Mouse (Mus musculus) cerebellum, postnatal 10 days (tissue): ENCODE data around the gene Sec24a.
"Not testable (repeated sequence)": the region's sequence is repeated elsewhere in the genome, so short reads cannot be mapped to it uniquely, and the experiment has no call there.

Source experiments
- DNase-seq, 2 experiments: peaks; one replicate each; pipeline ENCODE4 v3.0.0; 2021; ENCODE audit warnings: mixed read lengths in 2 of 2

The Sec24a gene

GRCm38 (mm10) chr11:51688330-51689328 is 74.8 kb downstream of the Sec24a start, which contains the start of gene 0610009B22Rik:
Gene 0610009B22Rik (minus strand): TSS chr11:51688874.
- DNase-seq: peak; percentile 100

GRCm38 (mm10) chr11:51681976-51682374 is 81.5 kb downstream of the Sec24a start:
- no peak for DNase-seq

GRCm38 (mm10) chr11:51681324-51681975 is 82.0 kb downstream of the Sec24a start:
- DNase-seq: peak; percentile 94 to 96

GRCm38 (mm10) chr11:51679466-51679865 is 84.0 kb downstream of the Sec24a start:
- no peak for DNase-seq

GRCm38 (mm10) chr11:51677737-51678418 is 85.6 kb downstream of the Sec24a start:
- DNase-seq: no peak

GRCm38 (mm10) chr11:51675386-51675785 is 88.0 kb downstream of the Sec24a start:
- DNase-seq: no peak

GRCm38 (mm10) chr11:51673291-51673690 is 90.1 kb downstream of the Sec24a start:
- DNase-seq: peak; percentile 34 to 67

GRCm38 (mm10) chr11:51671376-51671775 is 92.1 kb downstream of the Sec24a start:
- DNase-seq: no peak

GRCm38 (mm10) chr11:51670846-51671245 is 92.6 kb downstream of the Sec24a start:
- no peak for DNase-seq

- not testable (repeated sequence) for DNase-seq
These were observed 98.7 kb downstream of the Sec24a start for GRCm38 (mm10) chr11:51664747-51665146.

GRCm38 (mm10) chr11:51662632-51663031 is 100.8 kb downstream of the Sec24a start:
- DNase-seq: no peak

- no peak for DNase-seq
These were observed 101.5 kb downstream of the Sec24a start for GRCm38 (mm10) chr11:51661867-51662365.

- peak in 1 of 2 experiments; percentile 18 for DNase-seq
These were observed 104.7 kb downstream of the Sec24a start for GRCm38 (mm10) chr11:51658705-51659104.

GRCm38 (mm10) chr11:51658291-51658690 is 105.1 kb downstream of the Sec24a start:
- DNase-seq: no peak

- DNase-seq: peak in 1 of 2 experiments; percentile 22
These were observed 106.5 kb downstream of the Sec24a start for GRCm38 (mm10) chr11:51656798-51657521.

GRCm38 (mm10) chr11:51654891-51655290 is 108.5 kb downstream of the Sec24a start:
- no peak for DNase-seq

- no peak for DNase-seq
These were observed 109.7 kb downstream of the Sec24a start for GRCm38 (mm10) chr11:51653736-51654135.

GRCm38 (mm10) chr11:51652889-51653418 is 110.5 kb downstream of the Sec24a start:
- no peak for DNase-seq

- peak; percentile 74 to 76 for DNase-seq
These were observed 112.5 kb downstream of the Sec24a start, which contains the start of the genes N4bp3 and D930048N14Rik for GRCm38 (mm10) chr11:51650691-51651515. Gene N4bp3 (minus strand): TSS chr11:51650842. Gene D930048N14Rik (plus strand): TSS chr11:51650954.

GRCm38 (mm10) chr11:51650261-51650660 is 113.2 kb downstream of the Sec24a start:
- DNase-seq: peak in 1 of 2 experiments; percentile 48

- peak; percentile 21 to 26 for DNase-seq
These were observed 113.6 kb downstream of the Sec24a start for GRCm38 (mm10) chr11:51649889-51650199.
